Mouse (Mus musculus): ENCODE results near the gene Nit1. TPM values are rescaled to one million over a fixed set of nuclear protein-coding genes. Genes with fewer than 3 reads are reported as not detected.

Nit1 gene
- polyA plus RNA-seq, 2 experiments: 29.0 to 54.0 TPM

GRCm38 (mm10) chr1:171349210-171349609, 3.8 kb upstream of the Nit1 start:
- H3K27ac ChIP-seq (replicated peaks; ENCODE audit: low read depth, low read length): no peak overlapping the region
- H3K4me3 ChIP-seq (replicated peaks; ENCODE audit: low read length): no peak overlapping the region
- no peak for DNase-seq (ENCODE audit: low spot score)
- TF ChIP-seq POLR2A (IDR thresholded peaks at IDR 0.05; ENCODE audit: borderline replicate concordance, extremely low read depth, insufficient read depth, insufficient read length): no peak
- 0 out of 2 replicates have a peak, but pooled peaks cover 8% of the 10 kb centered on the region for H3K4me1 ChIP-seq (ENCODE audit: control insufficient read depth, insufficient read depth, low read length)
- H3K36me3 ChIP-seq (ENCODE audit: control insufficient read depth, insufficient read depth, low read length): no peaks in the 10 kb centered on the region
- H3K9me3 ChIP-seq (ENCODE audit: control insufficient read depth, low read length): no peaks in the 10 kb centered on the region
- WGBS: 89% methylated on average over 2 of the region's 2 CpGs
- no peak for ATAC-seq (ENCODE audit: low FRiP score, low read depth)
- no peak overlapping the region for H3K4me2 ChIP-seq (replicated peaks; ENCODE audit: low read depth, low read length, severe bottlenecking)
- no peak overlapping the region for H3K9ac ChIP-seq (ENCODE audit: low read depth, low read length, severe bottlenecking)
- H3K27me3 ChIP-seq (ENCODE audit: control insufficient read depth, insufficient read depth, low read length): no peaks in the 10 kb centered on the region

GRCm38 (mm10) chr1:171348665-171349064, 3.2 kb upstream of the Nit1 start:
- H3K36me3 ChIP-seq (ENCODE audit: control insufficient read depth, insufficient read depth, low read length): 0 out of 2 replicates have a peak, but pooled peaks cover 2% of the 10 kb centered on the region
- no peak overlapping the region for H3K9ac ChIP-seq (ENCODE audit: low read depth, low read length, severe bottlenecking)
- H3K4me1 ChIP-seq (ENCODE audit: control insufficient read depth, insufficient read depth, low read length): 0 out of 2 replicates have a peak, but pooled peaks cover 8% of the 10 kb centered on the region
- H3K9me3 ChIP-seq (ENCODE audit: control insufficient read depth, low read length): no peaks in the 10 kb centered on the region
- no peak overlapping the region for H3K4me2 ChIP-seq (replicated peaks; ENCODE audit: low read depth, low read length, severe bottlenecking)
- H3K4me3 ChIP-seq (replicated peaks; ENCODE audit: low read length): no peak overlapping the region
- H3K27ac ChIP-seq (replicated peaks; ENCODE audit: low read depth, low read length): no peak overlapping the region
- 80% methylated on average over 3 of the region's 3 CpGs for WGBS
- no peak for ATAC-seq (ENCODE audit: low FRiP score, low read depth)
- no peak for TF ChIP-seq POLR2A (IDR thresholded peaks at IDR 0.05; ENCODE audit: borderline replicate concordance, extremely low read depth, insufficient read depth, insufficient read length)
- H3K27me3 ChIP-seq (ENCODE audit: control insufficient read depth, insufficient read depth, low read length): no peaks in the 10 kb centered on the region
- no peak for DNase-seq (ENCODE audit: low spot score)

- ATAC-seq (ENCODE audit: low FRiP score, low read depth) (peak; percentile 6; the same call in 1 of the 2 replicates), DNase-seq (ENCODE audit: low spot score) (no peak)
Observed at GRCm38 (mm10) chr1:171346095-171346450, 627 bp upstream of the Nit1 start.

GRCm38 (mm10) chr1:171344715-171345114, 731 bp downstream of the Nit1 start:
- peaks cover 41% of the 10 kb centered on the region for H3K36me3 ChIP-seq (ENCODE audit: control insufficient read depth, insufficient read depth, low read length)
- H3K9me3 ChIP-seq (ENCODE audit: control insufficient read depth, low read length): no peaks in the 10 kb centered on the region
- peak overlapping the region; percentile 74 for H3K4me3 ChIP-seq (replicated peaks; ENCODE audit: low read length)
- ATAC-seq (ENCODE audit: low FRiP score, low read depth) (no peak), DNase-seq (ENCODE audit: low spot score) (no peak)
- WGBS: 72% methylated on average over 9 of the region's 9 CpGs
- H3K4me2 ChIP-seq (replicated peaks; ENCODE audit: low read depth, low read length, severe bottlenecking): peak overlapping the region; percentile 86
- no peak for TF ChIP-seq POLR2A (IDR thresholded peaks at IDR 0.05; ENCODE audit: borderline replicate concordance, extremely low read depth, insufficient read depth, insufficient read length)
- no peak overlapping the region for H3K27ac ChIP-seq (replicated peaks; ENCODE audit: low read depth, low read length)
- H3K27me3 ChIP-seq (ENCODE audit: control insufficient read depth, insufficient read depth, low read length): no peaks in the 10 kb centered on the region
- peak overlapping the region; percentile 74 for H3K9ac ChIP-seq (ENCODE audit: low read depth, low read length, severe bottlenecking)
- 0 out of 2 replicates have a peak, but pooled peaks cover 8% of the 10 kb centered on the region for H3K4me1 ChIP-seq (ENCODE audit: control insufficient read depth, insufficient read depth, low read length)

More at GRCm38 (mm10) chr1:171346095-171346450, 627 bp upstream of the Nit1 start:
- peak overlapping the region; percentile 21; the same call in 1 of the 2 replicates for H3K27ac ChIP-seq (replicated peaks; ENCODE audit: low read depth, low read length)
- no peaks in the 10 kb centered on the region for H3K9me3 ChIP-seq (ENCODE audit: control insufficient read depth, low read length)
- no peak for TF ChIP-seq POLR2A (IDR thresholded peaks at IDR 0.05; ENCODE audit: borderline replicate concordance, extremely low read depth, insufficient read depth, insufficient read length)
- H3K27me3 ChIP-seq (ENCODE audit: control insufficient read depth, insufficient read depth, low read length): no peaks in the 10 kb centered on the region
- H3K4me3 ChIP-seq (replicated peaks; ENCODE audit: low read length): peak overlapping the region; percentile 74
- peaks cover 28% of the 10 kb centered on the region for H3K36me3 ChIP-seq (ENCODE audit: control insufficient read depth, insufficient read depth, low read length)
- 1% methylated on average over 14 of the region's 14 CpGs for WGBS
- H3K4me2 ChIP-seq (replicated peaks; ENCODE audit: low read depth, low read length, severe bottlenecking): peak overlapping the region; percentile 86
- 0 out of 2 replicates have a peak, but pooled peaks cover 8% of the 10 kb centered on the region for H3K4me1 ChIP-seq (ENCODE audit: control insufficient read depth, insufficient read depth, low read length)
- H3K9ac ChIP-seq (ENCODE audit: low read depth, low read length, severe bottlenecking): peak overlapping the region; percentile 74

GRCm38 (mm10) chr1:171343922-171344677, 1.3 kb downstream of the Nit1 start:
- no peak overlapping the region for H3K4me2 ChIP-seq (replicated peaks; ENCODE audit: low read depth, low read length, severe bottlenecking)
- H3K9ac ChIP-seq (ENCODE audit: low read depth, low read length, severe bottlenecking): no peak overlapping the region
- H3K27me3 ChIP-seq (ENCODE audit: control insufficient read depth, insufficient read depth, low read length): no peaks in the 10 kb centered on the region
- H3K4me3 ChIP-seq (replicated peaks; ENCODE audit: low read length): no peak overlapping the region
- H3K27ac ChIP-seq (replicated peaks; ENCODE audit: low read depth, low read length): no peak overlapping the region
- no peak for DNase-seq (ENCODE audit: low spot score)
- no peaks in the 10 kb centered on the region for H3K9me3 ChIP-seq (ENCODE audit: control insufficient read depth, low read length)
- ATAC-seq (ENCODE audit: low FRiP score, low read depth): no peak
- H3K4me1 ChIP-seq (ENCODE audit: control insufficient read depth, insufficient read depth, low read length): 0 out of 2 replicates have a peak, but pooled peaks cover 8% of the 10 kb centered on the region
- 84% methylated on average over 8 of the region's 9 CpGs for WGBS
- peaks cover 47% of the 10 kb centered on the region for H3K36me3 ChIP-seq (ENCODE audit: control insufficient read depth, insufficient read depth, low read length)
- no peak for TF ChIP-seq POLR2A (IDR thresholded peaks at IDR 0.05; ENCODE audit: borderline replicate concordance, extremely low read depth, insufficient read depth, insufficient read length)
